Mouse (Mus musculus): Measurements from ENCODE around the gene BC052040. TPM values are rescaled to one million over a fixed set of nuclear protein-coding genes. Genes with fewer than 3 reads are reported as not detected.

BC052040 gene
- polyA plus RNA-seq, 1 experiment from 2014 or later: 16.6 TPM

DNA sequence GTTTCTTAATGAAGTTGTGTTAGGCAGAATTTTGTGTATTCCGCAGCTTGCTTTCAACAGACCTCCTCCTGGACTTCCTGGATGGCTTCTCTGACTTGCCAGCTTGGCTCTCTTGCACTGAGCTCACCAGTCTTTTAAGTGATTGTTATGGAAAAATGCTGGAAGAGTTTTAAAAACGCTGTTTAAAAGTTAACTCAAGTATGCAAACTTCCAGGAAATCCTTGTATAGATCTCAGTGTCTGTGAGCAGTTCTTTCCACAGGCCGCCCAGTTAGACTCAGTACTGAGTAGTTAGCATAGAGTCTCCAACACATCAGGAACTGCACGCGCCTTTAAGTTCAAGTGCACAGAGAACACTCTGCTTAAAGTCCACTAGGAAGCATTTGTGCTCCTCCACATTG is 97.3 kb downstream of the BC052040 start:
- H3K4me2 ChIP-seq (replicated peaks): no peak overlapping the region
- H3K27ac ChIP-seq: no peak overlapping the region
- H3K4me3 ChIP-seq (replicated peaks; ENCODE audit: low read length): no peak overlapping the region
- H3K36me3 ChIP-seq (replicated peaks; ENCODE audit: control insufficient read depth, insufficient read depth): no peaks in the 10 kb centered on the region
- H3K9ac ChIP-seq: no peak overlapping the region
- 75% methylated on average over 5 of the region's 5 CpGs for WGBS
- DNase-seq (ENCODE audit: low spot score) (no peak), ATAC-seq (ENCODE audit: low FRiP score) (no peak)
- H3K4me1 ChIP-seq (replicated peaks; ENCODE audit: control insufficient read depth, insufficient read depth, low read length): no peaks in the 10 kb centered on the region
- no peaks in the 10 kb centered on the region for H3K9me3 ChIP-seq (ENCODE audit: control insufficient read depth, low read length)
- H3K27me3 ChIP-seq (ENCODE audit: control insufficient read depth, insufficient read depth, low read length): no peaks in the 10 kb centered on the region

GRCm38 (mm10) chr2:115685250-115685649 is 103.7 kb downstream of the BC052040 start:
- Histone ChIP-seq H3K36me3 (replicated peaks; ENCODE audit: control insufficient read depth, insufficient read depth) (no peaks in the 10 kb centered on the region), H3K9me3 (ENCODE audit: control insufficient read depth, low read length) (no peaks in the 10 kb centered on the region), H3K4me2 (replicated peaks) (no peak overlapping the region), H3K27me3 (ENCODE audit: control insufficient read depth, insufficient read depth, low read length) (no peaks in the 10 kb centered on the region), H3K27ac (no peak overlapping the region), H3K9ac (no peak overlapping the region), H3K4me3 (replicated peaks; ENCODE audit: low read length) (no peak overlapping the region), H3K4me1 (replicated peaks; ENCODE audit: control insufficient read depth, insufficient read depth, low read length) (no peaks in the 10 kb centered on the region)
- no peak for DNase-seq (ENCODE audit: low spot score)
- WGBS: 57% methylated on average over 3 of the region's 3 CpGs
- ATAC-seq (ENCODE audit: low FRiP score): no peak

GRCm38 (mm10) chr2:115687612-115688011 is 106.1 kb downstream of the BC052040 start:
- WGBS: 88% methylated on average over 4 of the region's 4 CpGs
- Histone ChIP-seq H3K27ac (no peak overlapping the region), H3K27me3 (ENCODE audit: control insufficient read depth, insufficient read depth, low read length) (no peaks in the 10 kb centered on the region)

GRCm38 (mm10) chr2:115688282-115688681 is 106.8 kb downstream of the BC052040 start:
- Histone ChIP-seq H3K4me3 (replicated peaks; ENCODE audit: low read length) (no peak overlapping the region), H3K27ac (peak overlapping the region; percentile 67), H3K9me3 (ENCODE audit: control insufficient read depth, low read length) (no peaks in the 10 kb centered on the region), H3K9ac (no peak overlapping the region), H3K36me3 (replicated peaks; ENCODE audit: control insufficient read depth, insufficient read depth) (no peaks in the 10 kb centered on the region), H3K4me2 (replicated peaks) (no peak overlapping the region), H3K4me1 (replicated peaks; ENCODE audit: control insufficient read depth, insufficient read depth, low read length) (no peaks in the 10 kb centered on the region), H3K27me3 (ENCODE audit: control insufficient read depth, insufficient read depth, low read length) (no peaks in the 10 kb centered on the region)
- WGBS: 46% methylated on average over 6 of the region's 6 CpGs
- peak; percentile 84 for ATAC-seq (ENCODE audit: low FRiP score)
- peak; percentile 53 for DNase-seq (ENCODE audit: low spot score)

More at GRCm38 (mm10) chr2:115687612-115688011, 106.1 kb downstream of the BC052040 start:
- Histone ChIP-seq H3K36me3 (replicated peaks; ENCODE audit: control insufficient read depth, insufficient read depth) (no peaks in the 10 kb centered on the region), H3K4me2 (replicated peaks) (no peak overlapping the region), H3K4me3 (replicated peaks; ENCODE audit: low read length) (no peak overlapping the region), H3K4me1 (replicated peaks; ENCODE audit: control insufficient read depth, insufficient read depth, low read length) (no peaks in the 10 kb centered on the region), H3K9me3 (ENCODE audit: control insufficient read depth, low read length) (no peaks in the 10 kb centered on the region), H3K9ac (no peak overlapping the region)
- DNase-seq (ENCODE audit: low spot score) (no peak), ATAC-seq (ENCODE audit: low FRiP score) (no peak)

GRCm38 (mm10) chr2:115693841-115694240 is 112.3 kb downstream of the BC052040 start:
- no peak overlapping the region for H3K4me2 ChIP-seq (replicated peaks)
- H3K9me3 ChIP-seq (ENCODE audit: control insufficient read depth, low read length): no peaks in the 10 kb centered on the region
- no peaks in the 10 kb centered on the region for H3K36me3 ChIP-seq (replicated peaks; ENCODE audit: control insufficient read depth, insufficient read depth)
- no peak for DNase-seq (ENCODE audit: low spot score)
- ATAC-seq (ENCODE audit: low FRiP score): no peak
- H3K27ac ChIP-seq: no peak overlapping the region
- no peak overlapping the region for H3K4me3 ChIP-seq (replicated peaks; ENCODE audit: low read length)
- 64% methylated on average over 3 of the region's 3 CpGs for WGBS
- no peak overlapping the region for H3K9ac ChIP-seq
- no peaks in the 10 kb centered on the region for H3K27me3 ChIP-seq (ENCODE audit: control insufficient read depth, insufficient read depth, low read length)
- no peaks in the 10 kb centered on the region for H3K4me1 ChIP-seq (replicated peaks; ENCODE audit: control insufficient read depth, insufficient read depth, low read length)

GRCm38 (mm10) chr2:115694386-115694785 is 112.9 kb downstream of the BC052040 start:
- Histone ChIP-seq H3K27ac (no peak overlapping the region), H3K4me2 (replicated peaks) (no peak overlapping the region), H3K9ac (no peak overlapping the region), H3K36me3 (replicated peaks; ENCODE audit: control insufficient read depth, insufficient read depth) (no peaks in the 10 kb centered on the region), H3K27me3 (ENCODE audit: control insufficient read depth, insufficient read depth, low read length) (no peaks in the 10 kb centered on the region), H3K4me3 (replicated peaks; ENCODE audit: low read length) (no peak overlapping the region), H3K4me1 (replicated peaks; ENCODE audit: control insufficient read depth, insufficient read depth, low read length) (no peaks in the 10 kb centered on the region), H3K9me3 (ENCODE audit: control insufficient read depth, low read length) (no peaks in the 10 kb centered on the region)
- DNase-seq (ENCODE audit: low spot score) (no peak), ATAC-seq (ENCODE audit: low FRiP score) (no peak)
- WGBS: 85% methylated on average over 6 of the region's 6 CpGs

DNA sequence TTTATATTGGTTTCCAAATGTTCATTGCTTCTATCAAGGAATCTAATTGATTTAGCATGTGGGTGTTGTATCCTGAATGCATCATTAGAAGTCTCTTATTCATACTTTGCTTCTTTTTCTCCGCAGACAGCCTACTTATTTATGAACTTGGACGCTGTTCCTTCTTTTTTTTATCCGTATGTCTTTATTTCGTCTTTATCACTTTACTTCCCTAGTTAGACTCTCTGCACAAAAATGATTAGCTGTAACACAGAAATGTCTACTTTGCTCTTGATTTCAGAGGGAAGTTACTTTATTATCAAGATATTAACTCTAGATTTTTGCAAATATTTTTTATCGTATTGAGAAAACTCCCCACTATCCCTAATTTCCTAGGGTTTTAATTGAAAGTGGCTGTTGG is 117.5 kb downstream of the BC052040 start:
- Histone ChIP-seq H3K4me1 (replicated peaks; ENCODE audit: control insufficient read depth, insufficient read depth, low read length) (no peaks in the 10 kb centered on the region), H3K9me3 (ENCODE audit: control insufficient read depth, low read length) (no peaks in the 10 kb centered on the region), H3K27ac (no peak overlapping the region), H3K4me3 (replicated peaks; ENCODE audit: low read length) (no peak overlapping the region), H3K4me2 (replicated peaks) (no peak overlapping the region), H3K27me3 (ENCODE audit: control insufficient read depth, insufficient read depth, low read length) (no peaks in the 10 kb centered on the region), H3K36me3 (replicated peaks; ENCODE audit: control insufficient read depth, insufficient read depth) (no peaks in the 10 kb centered on the region), H3K9ac (no peak overlapping the region)
- ATAC-seq (ENCODE audit: low FRiP score) (no peak), DNase-seq (ENCODE audit: low spot score) (no peak)
- 91% methylated on average over 5 of the region's 5 CpGs for WGBS

GRCm38 (mm10) chr2:115702610-115703009 is 121.1 kb downstream of the BC052040 start:
- no peaks in the 10 kb centered on the region; the same call in 1 of the 2 replicates for H3K4me1 ChIP-seq (replicated peaks; ENCODE audit: control insufficient read depth, insufficient read depth, low read length)
- 29% methylated on average over 5 of the region's 5 CpGs for WGBS
- H3K36me3 ChIP-seq (replicated peaks; ENCODE audit: control insufficient read depth, insufficient read depth): no peaks in the 10 kb centered on the region
- ATAC-seq (ENCODE audit: low FRiP score): no peak
- H3K4me2 ChIP-seq (replicated peaks): no peak overlapping the region
- H3K27ac ChIP-seq: no peak overlapping the region
- no peak overlapping the region for H3K9ac ChIP-seq
- DNase-seq (ENCODE audit: low spot score): no peak
- no peaks in the 10 kb centered on the region for H3K27me3 ChIP-seq (ENCODE audit: control insufficient read depth, insufficient read depth, low read length)
- no peaks in the 10 kb centered on the region for H3K9me3 ChIP-seq (ENCODE audit: control insufficient read depth, low read length)
- H3K4me3 ChIP-seq (replicated peaks; ENCODE audit: low read length): no peak overlapping the region

GRCm38 (mm10) chr2:115717535-115717934 is 136.0 kb downstream of the BC052040 start:
- no peak overlapping the region for H3K4me3 ChIP-seq (replicated peaks; ENCODE audit: low read length)
- no peaks in the 10 kb centered on the region for H3K27me3 ChIP-seq (ENCODE audit: control insufficient read depth, insufficient read depth, low read length)
- no peak overlapping the region for H3K9ac ChIP-seq
- H3K9me3 ChIP-seq (ENCODE audit: control insufficient read depth, low read length): 0 out of 2 replicates have a peak, but pooled peaks cover 4% of the 10 kb centered on the region
- no peak overlapping the region for H3K27ac ChIP-seq
- H3K4me2 ChIP-seq (replicated peaks): no peak overlapping the region
- H3K4me1 ChIP-seq (replicated peaks; ENCODE audit: control insufficient read depth, insufficient read depth, low read length): no peaks in the 10 kb centered on the region
- DNase-seq (ENCODE audit: low spot score) (no peak), ATAC-seq (ENCODE audit: low FRiP score) (no peak)
- 80% methylated on average over 5 of the region's 5 CpGs for WGBS
- no peaks in the 10 kb centered on the region for H3K36me3 ChIP-seq (replicated peaks; ENCODE audit: control insufficient read depth, insufficient read depth)

GRCm38 (mm10) chr2:115717980-115718379 is 136.5 kb downstream of the BC052040 start:
- DNase-seq (ENCODE audit: low spot score) (no peak), ATAC-seq (ENCODE audit: low FRiP score) (no peak)
- Histone ChIP-seq H3K27me3 (ENCODE audit: control insufficient read depth, insufficient read depth, low read length) (no peaks in the 10 kb centered on the region), H3K27ac (no peak overlapping the region), H3K4me3 (replicated peaks; ENCODE audit: low read length) (no peak overlapping the region), H3K9me3 (ENCODE audit: control insufficient read depth, low read length) (0 out of 2 replicates have a peak, but pooled peaks cover 4% of the 10 kb centered on the region), H3K36me3 (replicated peaks; ENCODE audit: control insufficient read depth, insufficient read depth) (no peaks in the 10 kb centered on the region), H3K4me1 (replicated peaks; ENCODE audit: control insufficient read depth, insufficient read depth, low read length) (no peaks in the 10 kb centered on the region), H3K4me2 (replicated peaks) (no peak overlapping the region), H3K9ac (no peak overlapping the region)
- WGBS: 92% methylated on average over 3 of the region's 3 CpGs

Data from hindbrain, embryonic 14.5 days (tissue).